Mouse (Mus musculus) CH12.LX (cell line): Measurements from ENCODE around the gene Rrm2. TPM values are rescaled to one million over a fixed set of nuclear protein-coding genes. Genes with fewer than 3 reads are reported as not detected.

ENCODE experiments used
- DNase-seq: peaks from one replicate; pipeline ENCODE4 v3.0.0-alpha.2; 2013; ENCODE audit errors: extremely low read depth
- H3K27ac ChIP-seq: 2 replicates; pipeline ENCODE4 v1.5.1; 2012; ENCODE audit warnings: low read depth, mild to moderate bottlenecking, control low read depth, moderate library complexity; ENCODE audit not compliant: insufficient read depth
- H3K27me3 ChIP-seq: replicated peaks from 2 replicates; pipeline ENCODE3; 2012; ENCODE audit warnings: inconsistent platforms
- H3K36me3 ChIP-seq, 2 experiments: replicated peaks in 1 of 2; 2 replicates each; pipeline versions ENCODE3 to v1.6.1; 2012; ENCODE audit warnings: inconsistent platforms in 1 of 2, low read length in 1 of 2, mild to moderate bottlenecking in 1 of 2, mixed read lengths in 1 of 2, moderate library complexity in 1 of 2; ENCODE audit not compliant: control insufficient read depth in 1 of 2, insufficient read depth in 1 of 2
- H3K4me1 ChIP-seq, 2 experiments: 2 replicates each; pipeline ENCODE4 v1.6.1; 2012; ENCODE audit warnings: inconsistent platforms in 1 of 2, moderate library complexity in 1 of 2; ENCODE audit not compliant: insufficient read depth in 2 of 2, control insufficient read depth in 1 of 2
- H3K4me2 ChIP-seq: 2 replicates; pipeline ENCODE4 v1.6.1; 2012; ENCODE audit warnings: low read depth, mild to moderate bottlenecking, control low read depth; ENCODE audit not compliant: poor library complexity, insufficient read depth, severe bottlenecking
- H3K4me3 ChIP-seq, 3 experiments: fragments of 150-350 bp in 1 of 3; sonication (generic) in 1 of 3; replicated peaks in 1 of 3; 2 replicates each; pipeline versions ENCODE3 to v1.5.1; 2011 to 2012; ENCODE audit warnings: low read depth in 2 of 3, low read length in 2 of 3, mild to moderate bottlenecking in 2 of 3, moderate library complexity in 2 of 3, control low read depth in 1 of 3, improper control_type of control experiment in 1 of 3, inconsistent platforms in 1 of 3, mixed read lengths in 1 of 3; ENCODE audit not compliant: poor library complexity in 1 of 3
- H3K79me2 ChIP-seq: replicated peaks from 2 replicates; pipeline ENCODE4 v1.6.1; 2012; ENCODE audit warnings: mild to moderate bottlenecking, moderate library complexity; ENCODE audit not compliant: control insufficient read depth, poor library complexity, insufficient read depth, severe bottlenecking; ENCODE audit errors: extremely low read depth
- H3K9ac ChIP-seq: 2 replicates; pipeline ENCODE4 v1.6.1; 2012; ENCODE audit warnings: low read depth, mild to moderate bottlenecking, control low read depth, moderate library complexity; ENCODE audit not compliant: insufficient read depth
- H3K9me3 ChIP-seq: replicated peaks from 2 replicates; pipeline ENCODE3; 2012; ENCODE audit warnings: low read length, inconsistent platforms, mixed read lengths
- CHD1 ChIP-seq: IDR thresholded peaks from 2 replicates; pipeline ENCODE4 v1.6.1; 2012; ENCODE audit warnings: low read depth, low read length, improper control_type of control experiment, inconsistent platforms
- CHD2 ChIP-seq: IDR thresholded peaks from 2 replicates; pipeline ENCODE4 v1.6.1; 2011; ENCODE audit warnings: low read length, improper control_type of control experiment
- CTCF ChIP-seq, 2 experiments: IDR thresholded peaks in 1 of 2; conservative IDR thresholded peaks in 1 of 2; 2 replicates each; pipeline ENCODE4 v1.5.1; 2011 to 2012; ENCODE audit warnings: low read depth in 2 of 2, low read length in 2 of 2, improper control_type of control experiment in 1 of 2, inconsistent platforms in 1 of 2, mild to moderate bottlenecking in 1 of 2, moderate library complexity in 1 of 2
- ELF1 ChIP-seq: IDR thresholded peaks from 2 replicates; pipeline ENCODE4 v1.6.1; 2014; ENCODE audit warnings: low read depth, mild to moderate bottlenecking, inconsistent platforms, low read length, improper control_type of control experiment
- EP300 ChIP-seq: IDR thresholded peaks from 2 replicates; pipeline ENCODE4 v1.6.1; 2011; ENCODE audit warnings: low read length, improper control_type of control experiment
- ETS1 ChIP-seq: conservative IDR thresholded peaks from 2 replicates; pipeline ENCODE4 v1.6.1; 2012; ENCODE audit warnings: low read depth, mild to moderate bottlenecking, inconsistent platforms, low read length, improper control_type of control experiment, moderate library complexity
- GABPA ChIP-seq: IDR thresholded peaks from 2 replicates; pipeline ENCODE4 v1.6.1; 2012; ENCODE audit warnings: low read depth, low read length, improper control_type of control experiment, inconsistent platforms; ENCODE audit not compliant: insufficient replicate concordance
- HCFC1 ChIP-seq: IDR thresholded peaks from 2 replicates; pipeline ENCODE4 v1.6.1; 2012; ENCODE audit warnings: low read depth, mild to moderate bottlenecking, inconsistent platforms, low read length, improper control_type of control experiment
- MAX ChIP-seq: IDR thresholded peaks from 2 replicates; pipeline ENCODE4 v1.6.1; 2011; ENCODE audit warnings: low read length, improper control_type of control experiment
- MAZ ChIP-seq: IDR thresholded peaks from 2 replicates; pipeline ENCODE4 v1.6.1; 2012; ENCODE audit warnings: low read depth, mild to moderate bottlenecking, inconsistent platforms, low read length, improper control_type of control experiment, moderate library complexity
- MEF2A ChIP-seq: IDR thresholded peaks from 2 replicates; pipeline ENCODE4 v1.6.1; 2014; ENCODE audit warnings: low read depth, mild to moderate bottlenecking, inconsistent platforms, low read length, improper control_type of control experiment, borderline replicate concordance
- MXI1 ChIP-seq: IDR thresholded peaks from 2 replicates; pipeline ENCODE4 v1.6.1; 2011; ENCODE audit warnings: mild to moderate bottlenecking, low read depth, low read length, improper control_type of control experiment
- NELFE ChIP-seq: IDR thresholded peaks from 2 replicates; pipeline ENCODE4 v1.6.1; 2011; ENCODE audit warnings: low read depth, low read length, improper control_type of control experiment
- NRF1 ChIP-seq: IDR thresholded peaks from 2 replicates; pipeline ENCODE4 v1.6.1; 2014; ENCODE audit warnings: low read depth, mild to moderate bottlenecking, inconsistent platforms, low read length, improper control_type of control experiment, moderate library complexity
- PAX5 ChIP-seq: IDR thresholded peaks from 2 replicates; pipeline ENCODE4 v1.6.1; 2012; ENCODE audit warnings: low read length, inconsistent platforms, mixed read lengths
- POLR2A ChIP-seq: IDR thresholded peaks from 2 replicates; pipeline ENCODE4 v1.6.1; 2011; ENCODE audit warnings: low read depth, mild to moderate bottlenecking, improper control_type of control experiment, low read length
- POLR2AphosphoS2 ChIP-seq: IDR thresholded peaks from 2 replicates; pipeline ENCODE4 v1.6.1; 2011; ENCODE audit warnings: low read depth, low read length, improper control_type of control experiment
- RCOR1 ChIP-seq: conservative IDR thresholded peaks from 2 replicates; pipeline ENCODE4 v1.6.1; 2012; ENCODE audit warnings: low read depth, mild to moderate bottlenecking, inconsistent platforms, low read length, improper control_type of control experiment
- SIN3A ChIP-seq: IDR thresholded peaks from 2 replicates; pipeline ENCODE4 v1.6.1; 2012; ENCODE audit warnings: low read length, improper control_type of control experiment, inconsistent platforms
- USF2 ChIP-seq: conservative IDR thresholded peaks from 2 replicates; pipeline ENCODE4 v1.6.1; 2011; ENCODE audit warnings: low read depth, low read length, improper control_type of control experiment
- ZMIZ1 ChIP-seq: IDR thresholded peaks from 2 replicates; pipeline ENCODE4 v1.6.1; 2012; ENCODE audit warnings: low read depth, mild to moderate bottlenecking, inconsistent platforms, low read length, improper control_type of control experiment
- ZNF384 ChIP-seq: IDR thresholded peaks from 2 replicates; pipeline ENCODE4 v1.6.1; 2012; ENCODE audit warnings: low read depth, low read length, improper control_type of control experiment, inconsistent platforms
- dilution Hi-C: fragments of 300-500 bp; cut with MboI; formaldehyde crosslinking; loops from 2 replicates; pipeline ENCODE4 v1.14.3; 2020; ENCODE audit warnings: low sequenced_read_pairs; ENCODE audit not compliant: extremely low pct_unique_long_range_greater_than_20kb, extremely low pct_ligation_motif_present
- in situ Hi-C: fragments of 300-500 bp; cut with MboI; formaldehyde crosslinking; loops from 3 replicates; pipeline ENCODE4 v1.14.3; 2019; ENCODE audit warnings: low sequenced_read_pairs, low pct_ligation_motif_present, low pct_unique_long_range_greater_than_20kb, mixed read lengths
- polyA plus RNA-seq: library from polyadenylated mRNA; unstranded; fragments of >175 nt; gene quantifications from 2 replicates; pipeline ENCODE4 v1.2.1, GENCODE M21; 2012; ENCODE audit warnings: low read depth; ENCODE audit not compliant: insufficient read length
- total RNA-seq, 2 experiments: library from RNA; depleted of rRNA; stranded (reverse); fragments of 300-350 nt in 1 of 2; fragments of >200 nt in 1 of 2; gene quantifications; 2 replicates each; pipeline ENCODE4 v1.2.3; 2012 to 2014

The Rrm2 gene
- total and polyA plus RNA-seq, 3 experiments: 89.0 to 214 (median 180) TPM

DNA sequence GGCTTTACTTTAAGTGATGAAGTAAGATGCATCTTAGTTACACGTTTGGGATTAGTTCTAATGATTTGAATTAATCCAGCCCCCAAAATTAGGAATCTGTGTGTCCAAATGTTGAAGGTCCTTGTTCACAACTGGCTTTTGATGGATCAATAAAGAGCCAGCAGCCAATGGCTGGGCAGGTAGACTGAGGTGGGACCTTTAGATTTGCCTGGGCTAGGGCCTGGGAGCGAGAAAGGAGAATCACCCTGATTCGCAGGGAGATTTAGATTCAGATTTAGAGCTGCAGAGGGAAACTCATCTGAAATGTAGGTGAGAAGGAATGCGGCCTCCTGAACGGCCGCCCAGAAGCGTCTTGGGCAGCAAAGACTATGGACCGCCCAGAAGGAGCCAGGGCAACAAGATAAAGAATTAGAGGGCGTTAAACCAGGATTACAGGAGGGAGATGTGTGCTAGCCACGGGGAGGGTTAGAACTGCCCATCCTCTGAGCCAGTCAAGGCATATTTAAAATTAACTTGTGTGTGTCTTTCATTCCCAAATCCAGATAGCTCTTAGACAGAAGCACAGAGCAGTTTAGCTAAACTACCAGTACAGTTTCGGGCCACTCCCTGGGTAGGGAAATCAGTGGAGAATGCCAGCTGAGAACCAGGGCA lies 21.2 kb upstream of the Rrm2 start:
- no peaks in the 10 kb centered on the region for H3K4me1 ChIP-seq
- H3K4me2 ChIP-seq: no peak overlapping the region
- no peaks in the 10 kb centered on the region for H3K9me3 ChIP-seq
- no peaks in the 10 kb centered on the region for H3K79me2 ChIP-seq
- H3K9ac ChIP-seq: no peak overlapping the region
- no peak overlapping the region for H3K4me3 ChIP-seq
- dilution Hi-C loops (no loop called here), in situ Hi-C loops (no loop called here)
- TF ChIP-seq ELF1 (no peak), EP300 (no peak), ETS1 (no peak), CTCF (conservative IDR thresholded peaks at IDR 0.05 in 1 of 2, IDR thresholded peaks at IDR 0.05 in 1 of 2; ENCODE audit: low read depth in 2 of 2, low read length in 2 of 2) (no peak), MXI1 (no peak), MAZ (no peak), MAX (no peak), ZNF384 (no peak), PAX5 (no peak), SIN3A (no peak), GABPA (no peak), CHD2 (no peak), POLR2AphosphoS2 (no peak), MEF2A (no peak)
- no peak overlapping the region for H3K27ac ChIP-seq
- H3K36me3 ChIP-seq: no peaks in the 10 kb centered on the region
- H3K27me3 ChIP-seq: no peaks in the 10 kb centered on the region
- DNase-seq: no peak

DNA sequence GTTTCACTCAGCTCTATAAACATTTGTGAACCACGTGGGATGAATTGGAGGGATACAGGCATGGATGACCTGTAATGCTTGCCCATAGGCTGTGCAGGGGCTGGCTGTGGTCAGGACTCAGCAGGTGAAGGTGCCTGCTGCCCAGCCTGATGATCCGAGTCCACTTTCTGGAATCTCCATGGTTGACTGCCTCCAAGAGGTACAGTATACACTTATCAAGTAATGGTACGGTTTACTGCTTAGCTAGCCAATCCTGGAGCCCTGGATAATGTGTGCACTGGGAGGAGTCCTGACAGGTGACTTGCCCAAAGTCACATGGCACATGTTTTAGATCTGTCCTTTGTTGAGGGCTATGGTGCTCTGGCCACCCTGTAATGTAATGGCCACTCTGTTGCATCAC lies 17.7 kb upstream of the Rrm2 start:
- no peak for DNase-seq
- H3K4me2 ChIP-seq: no peak overlapping the region
- H3K4me1 ChIP-seq: no peaks in the 10 kb centered on the region
- no peaks in the 10 kb centered on the region for H3K9me3 ChIP-seq
- no peaks in the 10 kb centered on the region for H3K27me3 ChIP-seq
- TF ChIP-seq ZMIZ1: no peak
- TF ChIP-seq NRF1: no peak
- no peak for TF ChIP-seq USF2
- no peak for TF ChIP-seq RCOR1
- TF ChIP-seq POLR2A: no peak
- no peak for TF ChIP-seq NELFE
- TF ChIP-seq MAZ: no peak
- no peak for TF ChIP-seq CHD1
- no peak for TF ChIP-seq PAX5
- TF ChIP-seq HCFC1: no peak
- no peaks in the 10 kb centered on the region for H3K36me3 ChIP-seq
- in situ Hi-C loops: no loop called here
- no peak overlapping the region for H3K9ac ChIP-seq
- dilution Hi-C loops: no loop called here
- no peak overlapping the region for H3K27ac ChIP-seq
- no peak overlapping the region for H3K4me3 ChIP-seq
- H3K79me2 ChIP-seq: no peaks in the 10 kb centered on the region
